Mouse (Mus musculus) cerebellum, adult 2 months (tissue): ENCODE results near the gene Mier1.

Experiments used
- CTCF ChIP-seq: fragments of 200-500 bp; IDR thresholded peaks from 2 replicates; pipeline ENCODE4 v1.5.1; 2011; ENCODE audit warnings: low read depth, mild to moderate bottlenecking, control low read depth, low read length, moderate library complexity, borderline replicate concordance; ENCODE audit not compliant: insufficient read depth
- POLR2A ChIP-seq: fragments of 200-500 bp; IDR thresholded peaks from 2 replicates; pipeline ENCODE4 v1.6.1; 2011; ENCODE audit warnings: low read length, control low read depth, borderline replicate concordance; ENCODE audit not compliant: insufficient read depth

DNA sequence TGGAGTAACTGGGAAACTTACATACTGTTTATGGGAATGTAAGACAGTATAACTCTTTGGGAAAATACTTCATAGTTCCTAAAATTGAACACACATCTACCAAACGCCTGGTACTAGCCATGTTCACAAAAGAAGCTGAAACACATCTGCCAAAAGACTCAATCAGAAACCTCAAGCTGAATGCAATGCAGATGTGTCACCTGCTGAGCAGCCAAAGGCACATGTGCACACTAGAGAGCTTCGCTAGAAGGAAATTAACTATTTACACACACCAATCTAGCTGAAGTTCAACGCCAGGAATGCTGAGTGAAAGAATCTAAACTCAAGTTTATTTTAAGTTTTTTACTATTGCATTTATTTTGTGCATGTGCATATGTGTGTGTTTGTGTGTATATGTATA is 43.6 kb upstream of the Mier1 start:
- no peak for TF ChIP-seq CTCF
- TF ChIP-seq POLR2A, result no peak
